Mouse (Mus musculus): Measurements from ENCODE around the gene Gpd1.
"Not testable (repeated sequence)": the region's sequence is repeated elsewhere in the genome, so short reads cannot be mapped to it uniquely, and the experiment has no call there.

GRCm38 (mm10) chr15:99701640-99701998, 15.7 kb upstream of the Gpd1 start:
- not testable (repeated sequence) for TF ChIP-seq POLR2A (IDR thresholded peaks at IDR 0.05; ENCODE audit: borderline replicate concordance, control insufficient read depth, low read depth, low read length); CTCF (IDR thresholded peaks at IDR 0.05; ENCODE audit: control insufficient read depth, insufficient read depth, low read length)

Measured in bone marrow, adult 2 months (tissue).